Mouse (Mus musculus): ENCODE measurements around the gene Gm11172. TPM values are rescaled to one million over a fixed set of nuclear protein-coding genes. Genes with fewer than 3 reads are reported as not detected.
"Not testable (repeated sequence)": the region's sequence is repeated elsewhere in the genome, so short reads cannot be mapped to it uniquely, and the experiment has no call there.

Gm11172 gene
- total and polyA plus RNA-seq, 3 experiments: not detected

- no peak for TF ChIP-seq CTCF (conservative IDR thresholded peaks at IDR 0.05 in 1 of 2, IDR thresholded peaks at IDR 0.05 in 1 of 2; ENCODE audit: low read depth in 2 of 2, low read length in 2 of 2)
- TF ChIP-seq ELF1 (IDR thresholded peaks at IDR 0.05; ENCODE audit: low read depth, low read length): no peak
- no peak for TF ChIP-seq IRF4 (IDR thresholded peaks at IDR 0.05; ENCODE audit: low read depth, low read length)
- TF ChIP-seq MYC (IDR thresholded peaks at IDR 0.05; ENCODE audit: low read depth, low read length): no peak
- TF ChIP-seq ZKSCAN1 (IDR thresholded peaks at IDR 0.05; ENCODE audit: borderline replicate concordance, low read depth, low read length): no peak
- TF ChIP-seq KAT2A (IDR thresholded peaks at IDR 0.05; ENCODE audit: insufficient replicate concordance, low read length): no peak
- no peak for TF ChIP-seq SIN3A (IDR thresholded peaks at IDR 0.05; ENCODE audit: low read length)
- no peak for TF ChIP-seq POLR2A (IDR thresholded peaks at IDR 0.05; ENCODE audit: low read depth, low read length)
- TF ChIP-seq JUN (IDR thresholded peaks at IDR 0.05; ENCODE audit: insufficient read depth, low read depth, low read length): no peak
- no peak for TF ChIP-seq JUND (conservative IDR thresholded peaks at IDR 0.05; ENCODE audit: low read depth, low read length)
- no peak for TF ChIP-seq CHD2 (IDR thresholded peaks at IDR 0.05; ENCODE audit: low read length)
- TF ChIP-seq ETS1 (conservative IDR thresholded peaks at IDR 0.05; ENCODE audit: low read depth, low read length): no peak
- no peak for TF ChIP-seq HCFC1 (IDR thresholded peaks at IDR 0.05; ENCODE audit: low read depth, low read length)
- no peak for TF ChIP-seq POLR2AphosphoS2 (IDR thresholded peaks at IDR 0.05; ENCODE audit: low read depth, low read length)
- TF ChIP-seq PAX5 (IDR thresholded peaks at IDR 0.05; ENCODE audit: low read length): no peak
- no peak for TF ChIP-seq CHD1 (IDR thresholded peaks at IDR 0.05; ENCODE audit: low read depth, low read length)
- TF ChIP-seq TBP (conservative IDR thresholded peaks at IDR 0.05; ENCODE audit: low read depth, low read length): no peak
- Histone ChIP-seq H3K4me1 (ENCODE audit: control insufficient read depth in 1 of 2, insufficient read depth in 2 of 2) (peaks cover 0 to 2% of the 10 kb centered on the region in 2 experiments; a peak in 1 of 4 replicates), H3K79me2 (replicated peaks; ENCODE audit: control insufficient read depth, extremely low read depth, insufficient read depth, poor library complexity, severe bottlenecking) (no peaks in the 10 kb centered on the region), H3K27me3 (replicated peaks) (no peaks in the 10 kb centered on the region), H3K4me2 (ENCODE audit: insufficient read depth, low read depth, poor library complexity, severe bottlenecking) (no peak within 1 kb of the TSS), H3K9me3 (replicated peaks; ENCODE audit: low read length) (no peaks in the 10 kb centered on the region), H3K9ac (ENCODE audit: insufficient read depth, low read depth) (no peak within 1 kb of the TSS), H3K36me3 (replicated peaks in 1 of 2; ENCODE audit: control insufficient read depth in 1 of 2, insufficient read depth in 1 of 2, low read length in 1 of 2) (no peaks in the 10 kb centered on the region), H3K27ac (ENCODE audit: insufficient read depth, low read depth) (no peak within 1 kb of the TSS), H3K4me3 (replicated peaks in 1 of 3; ENCODE audit: low read depth in 2 of 3, low read length in 2 of 3, poor library complexity in 1 of 3) (no peak within 1 kb of the TSS)
- dilution Hi-C loops (cut with MboI; ENCODE audit: extremely low pct_ligation_motif_present, extremely low pct_unique_long_range_greater_than_20kb, low sequenced_read_pairs) (no loop called here), in situ Hi-C loops (cut with MboI; ENCODE audit: low pct_ligation_motif_present, low pct_unique_long_range_greater_than_20kb, low sequenced_read_pairs) (no loop called here)
- DNase-seq (ENCODE audit: extremely low read depth): no peak
Measured at GRCm38 (mm10) chr16:10796034-10796433, 16.7 kb upstream of the Gm11172 start, which contains the start of gene Prm2. TSS of gene Prm2 (minus strand) at chr16:10796134.

DNA sequence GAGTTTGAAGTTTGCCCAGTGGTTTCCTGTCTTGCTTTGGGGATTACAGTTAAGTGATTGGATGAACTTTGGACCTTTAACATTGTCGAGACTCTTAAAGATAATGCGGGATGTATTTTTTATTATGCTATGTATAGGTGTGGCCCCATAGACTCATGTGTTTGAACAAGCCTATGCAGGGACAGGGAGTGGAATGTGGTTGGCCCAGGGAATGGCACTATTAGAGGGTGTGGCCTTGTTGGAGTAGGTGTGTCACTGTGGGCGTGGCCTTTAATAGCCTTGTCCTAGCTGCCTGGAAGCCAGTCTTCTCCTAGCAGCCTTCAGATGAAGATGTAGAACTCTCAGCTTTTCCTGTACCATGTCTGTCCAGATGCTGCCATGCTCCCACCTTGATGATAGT is 10.3 kb upstream of the Gm11172 start:
- DNase-seq (ENCODE audit: extremely low read depth); in situ Hi-C loops (cut with MboI; ENCODE audit: low pct_ligation_motif_present, low pct_unique_long_range_greater_than_20kb, low sequenced_read_pairs); H3K27me3 ChIP-seq (replicated peaks): not testable (repeated sequence)

More for the DNA sequence above, 10.3 kb upstream of the Gm11172 start:
- H3K4me2 ChIP-seq (ENCODE audit: insufficient read depth, low read depth, poor library complexity, severe bottlenecking); H3K79me2 ChIP-seq (replicated peaks; ENCODE audit: control insufficient read depth, extremely low read depth, insufficient read depth, poor library complexity, severe bottlenecking); H3K9ac ChIP-seq (ENCODE audit: insufficient read depth, low read depth); H3K4me3 ChIP-seq (replicated peaks in 1 of 3; ENCODE audit: low read depth in 2 of 3, low read length in 2 of 3, poor library complexity in 1 of 3); H3K27ac ChIP-seq (ENCODE audit: insufficient read depth, low read depth); H3K36me3 ChIP-seq (replicated peaks in 1 of 2; ENCODE audit: control insufficient read depth in 1 of 2, insufficient read depth in 1 of 2, low read length in 1 of 2); dilution Hi-C loops (cut with MboI; ENCODE audit: extremely low pct_ligation_motif_present, extremely low pct_unique_long_range_greater_than_20kb, low sequenced_read_pairs); H3K9me3 ChIP-seq (replicated peaks; ENCODE audit: low read length): not testable (repeated sequence)
- H3K4me1 ChIP-seq (ENCODE audit: control insufficient read depth in 1 of 2, insufficient read depth in 2 of 2): peaks cover 11 to 22% of the 10 kb centered on the region in 2 experiments

Data from CH12.LX (cell line).